Mouse (Mus musculus) neutrophil, adult 5-6 weeks (primary cell): ENCODE results near the gene Polr1c. TPM values are rescaled to one million over a fixed set of nuclear protein-coding genes. Genes with fewer than 3 reads are reported as not detected.
A peak's percentile ranks its signal among the peaks of the same experiment; 100 is the strongest.

Source experiments
- ATAC-seq: fragments of 151-379, 151-347 bp; 2 replicates; pipeline ENCODE4 v1.8.0; 2017; ENCODE audit warnings: mild to moderate bottlenecking, moderate TSS enrichment; ENCODE audit not compliant: insufficient number of reproducible peaks, poor library complexity, low FRiP score, severe bottlenecking; ENCODE audit errors: extremely low read depth
- total RNA-seq: library from RNA; stranded (forward); fragments of 200-1000 nt; gene quantifications from 2 replicates; pipeline ENCODE4 v1.2.3, GENCODE M21; 2017

The Polr1c gene
- 23.3 and 25.4 TPM in 2 replicates for total RNA-seq

DNA sequence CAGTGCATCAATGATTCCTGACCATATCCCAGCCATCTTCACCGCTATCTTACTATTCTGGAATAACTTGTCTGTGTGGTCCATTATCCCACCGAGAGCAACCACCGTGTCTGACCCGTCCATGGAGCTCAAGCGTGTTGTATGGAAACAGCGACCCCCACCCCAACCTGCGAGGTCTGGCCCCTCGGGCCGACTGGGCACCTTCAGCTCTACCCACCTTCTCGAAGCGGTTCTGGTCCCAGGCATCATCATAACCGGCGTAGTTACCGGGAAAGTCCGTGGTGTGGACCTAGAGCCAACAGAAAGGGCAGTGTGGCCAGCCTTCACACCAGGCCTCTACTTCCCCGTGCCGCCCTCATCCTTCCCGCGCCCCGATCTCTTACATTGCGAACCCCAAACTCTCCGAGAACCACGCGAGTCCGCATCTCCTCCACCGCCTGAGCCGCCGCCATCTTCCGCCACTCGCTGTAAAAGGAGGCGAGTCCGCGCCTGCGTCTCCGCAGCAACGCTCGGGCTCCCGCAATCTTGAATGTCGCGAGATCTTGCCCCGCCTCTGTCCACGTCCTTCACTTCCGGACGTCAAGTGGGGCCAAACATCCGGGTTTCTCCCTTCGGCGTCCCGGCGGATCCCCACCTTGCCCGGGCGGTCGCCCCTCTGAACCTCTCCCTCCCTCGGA lies at the start of gene Polr1c, which contains the start of gene Yipf3:
Gene Polr1c (minus strand): TSS at position 543 of the 677 bp plus-strand sequence.
Gene Yipf3 (plus strand): TSS at position 569 of the 677 bp plus-strand sequence.
- peak; percentile 87 for ATAC-seq

DNA sequence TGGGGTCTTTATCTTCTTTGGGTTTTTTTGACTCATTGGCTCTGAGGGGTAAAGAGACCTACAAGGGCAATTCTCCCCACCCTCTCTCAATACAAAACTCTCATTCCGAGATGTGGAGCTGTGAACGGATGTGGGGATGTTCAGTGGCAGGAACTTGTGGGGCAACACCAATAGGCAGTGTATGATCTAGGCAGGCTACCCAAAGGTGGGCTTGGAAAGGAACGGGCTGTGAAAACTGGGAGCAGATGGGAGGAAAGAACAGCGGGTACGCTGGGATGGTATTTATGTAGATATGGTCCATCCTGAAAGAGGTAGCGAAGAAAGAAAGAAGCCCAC lies 49.1 kb upstream of the Polr1c start:
- no peak for ATAC-seq

DNA sequence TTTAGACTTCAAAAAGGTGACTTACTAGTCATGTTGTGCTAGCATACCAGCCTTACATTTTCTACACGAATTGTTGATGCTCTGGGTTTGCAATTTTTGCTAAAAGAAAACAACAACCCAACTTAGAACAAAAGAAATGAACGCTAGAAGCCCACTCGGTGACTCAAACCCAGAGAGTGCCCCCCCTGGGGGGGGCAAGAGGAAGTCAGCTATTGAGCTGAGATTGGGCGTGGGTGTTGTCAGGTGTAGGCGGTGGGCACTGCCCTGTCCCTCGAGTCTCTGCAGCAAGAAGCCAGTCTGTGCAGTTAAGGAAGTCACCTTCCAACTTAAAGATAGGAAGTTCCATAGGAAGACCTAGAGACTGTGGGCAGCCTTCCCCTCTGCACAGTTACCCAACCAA lies 48.7 kb upstream of the Polr1c start:
- ATAC-seq, result no peak

DNA sequence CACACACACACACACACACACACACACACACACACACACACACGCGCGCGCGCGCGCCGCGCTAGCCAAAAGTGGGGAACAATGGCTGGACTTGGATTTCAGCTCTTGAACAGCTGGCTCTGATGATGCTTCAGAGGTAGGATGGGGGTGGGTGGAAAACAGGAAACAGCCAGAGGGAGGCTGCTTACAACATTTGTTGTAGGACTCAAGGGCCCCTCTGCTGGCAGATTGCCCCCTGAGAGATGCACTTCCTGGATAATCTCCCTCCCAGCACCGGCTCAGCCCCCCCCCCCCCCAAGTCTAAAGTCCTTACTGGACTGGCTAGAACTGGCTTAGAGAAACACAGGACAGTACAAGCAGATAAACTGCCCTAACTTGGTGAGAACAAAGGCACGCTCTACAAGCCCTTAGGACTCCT lies 39.8 kb upstream of the Polr1c start:
- ATAC-seq, result no peak

DNA sequence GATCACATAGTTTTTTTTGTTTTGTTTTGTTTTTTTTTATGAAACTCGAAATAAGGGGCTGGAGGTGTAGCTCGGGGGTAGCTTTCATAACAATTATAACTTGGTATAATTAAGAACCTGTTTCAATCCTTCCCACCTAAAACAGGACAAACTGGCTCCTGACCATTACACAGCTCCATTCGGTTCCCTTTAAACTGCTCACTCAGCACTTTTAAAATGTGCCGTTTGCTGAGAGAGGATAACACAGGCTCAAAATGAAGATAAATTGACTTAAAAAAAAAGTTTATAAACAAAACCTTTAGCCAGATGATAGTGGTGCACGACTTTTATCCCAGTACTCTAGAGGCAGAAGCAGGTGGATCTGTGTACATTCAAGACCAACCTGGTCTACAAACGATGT lies 37.6 kb upstream of the Polr1c start:
- no peak for ATAC-seq

DNA sequence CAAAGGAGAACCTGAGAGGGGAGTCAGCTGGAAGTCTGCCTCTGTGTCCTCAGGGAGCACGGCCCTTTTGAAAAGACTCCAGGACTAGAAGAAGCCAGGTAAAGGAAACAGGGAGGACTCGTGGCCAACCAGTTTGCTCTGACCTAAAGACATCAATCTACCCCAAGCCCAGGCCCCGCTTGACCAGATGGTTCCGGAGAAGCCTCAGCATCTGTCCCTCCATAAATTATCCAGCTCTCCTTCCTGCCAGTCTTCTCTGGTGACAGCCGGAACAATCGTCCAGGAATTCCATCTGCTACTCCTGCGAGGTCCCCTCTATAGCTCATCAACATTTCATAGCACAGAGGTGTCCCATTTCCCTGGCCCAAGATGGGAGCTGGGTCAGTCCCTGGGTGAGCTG lies 36.8 kb upstream of the Polr1c start:
- ATAC-seq, result no peak

DNA sequence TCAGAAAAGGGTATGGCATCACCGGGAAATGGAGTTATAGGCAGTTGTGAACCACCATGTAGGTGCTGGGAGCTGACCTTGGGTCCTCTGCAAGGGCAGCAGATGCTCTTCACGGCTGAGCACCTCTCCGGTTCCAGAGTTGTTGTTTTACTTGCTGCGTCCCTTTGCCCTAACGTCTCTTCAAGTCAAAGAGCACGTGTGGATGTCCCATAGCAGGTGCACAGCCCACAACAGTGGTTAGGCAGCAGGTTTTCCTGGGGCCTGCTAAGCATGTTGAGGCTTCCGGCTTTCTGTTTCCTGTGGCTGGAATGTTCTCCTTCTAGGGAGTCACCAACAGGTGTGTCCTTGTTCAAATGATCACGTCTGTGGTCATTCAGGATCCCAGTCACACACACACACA lies 36.1 kb upstream of the Polr1c start:
- ATAC-seq, result no peak

DNA sequence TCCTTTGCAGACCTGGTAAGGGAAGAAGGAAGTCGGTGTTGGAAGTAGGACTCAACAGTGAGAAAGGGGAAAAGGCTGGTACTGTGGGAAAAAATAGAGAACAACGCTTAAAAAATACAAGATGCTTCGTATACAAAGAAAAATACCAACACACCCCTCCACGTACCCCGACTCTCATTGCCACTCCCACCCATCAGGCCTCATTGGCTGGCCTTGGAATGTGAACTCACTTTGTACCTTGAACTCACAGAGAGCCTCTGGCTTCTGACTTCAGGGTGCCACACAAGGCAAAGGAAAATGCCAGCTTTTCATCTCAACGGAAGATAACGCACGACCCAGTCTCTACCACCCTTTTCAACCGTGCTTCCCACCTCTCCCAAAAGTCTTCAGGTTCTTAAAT lies 35.3 kb upstream of the Polr1c start:
- ATAC-seq, result no peak

DNA sequence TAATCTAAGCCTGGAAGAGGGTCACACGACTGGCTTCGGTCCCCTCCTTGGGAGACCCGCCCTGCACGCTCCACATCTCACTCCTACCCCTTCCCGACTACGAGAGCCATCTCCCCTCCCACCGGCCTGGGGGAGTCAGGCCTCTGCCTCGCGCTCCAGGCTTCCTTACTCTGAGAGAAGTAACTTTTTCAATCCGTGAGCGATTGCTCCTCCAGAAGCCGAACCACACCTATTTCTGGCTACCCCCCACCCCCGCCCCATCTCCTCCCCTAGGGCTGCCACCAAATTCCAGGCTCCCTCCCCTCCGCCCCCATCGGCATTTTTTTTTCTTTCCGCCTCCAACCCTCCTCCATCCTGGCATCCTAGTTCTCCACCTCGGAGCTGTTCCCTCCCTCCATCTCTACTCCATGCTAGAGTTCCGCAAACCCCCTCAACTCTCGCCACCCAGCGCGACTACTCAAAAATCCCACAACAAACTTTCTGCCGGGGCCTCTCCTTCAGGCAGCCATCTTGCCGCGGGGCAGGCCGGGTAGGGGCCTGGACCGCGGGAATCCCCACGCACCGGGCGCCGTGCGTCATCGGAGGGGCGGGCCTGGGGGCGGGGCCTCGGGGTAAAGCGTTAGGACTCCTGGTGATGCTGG lies 34.7 kb upstream of the Polr1c start, which contains the start of gene Tjap1:
Gene Tjap1 (minus strand): TSS at position 544 of the 641 bp plus-strand sequence.
- peak; percentile 78 for ATAC-seq

DNA sequence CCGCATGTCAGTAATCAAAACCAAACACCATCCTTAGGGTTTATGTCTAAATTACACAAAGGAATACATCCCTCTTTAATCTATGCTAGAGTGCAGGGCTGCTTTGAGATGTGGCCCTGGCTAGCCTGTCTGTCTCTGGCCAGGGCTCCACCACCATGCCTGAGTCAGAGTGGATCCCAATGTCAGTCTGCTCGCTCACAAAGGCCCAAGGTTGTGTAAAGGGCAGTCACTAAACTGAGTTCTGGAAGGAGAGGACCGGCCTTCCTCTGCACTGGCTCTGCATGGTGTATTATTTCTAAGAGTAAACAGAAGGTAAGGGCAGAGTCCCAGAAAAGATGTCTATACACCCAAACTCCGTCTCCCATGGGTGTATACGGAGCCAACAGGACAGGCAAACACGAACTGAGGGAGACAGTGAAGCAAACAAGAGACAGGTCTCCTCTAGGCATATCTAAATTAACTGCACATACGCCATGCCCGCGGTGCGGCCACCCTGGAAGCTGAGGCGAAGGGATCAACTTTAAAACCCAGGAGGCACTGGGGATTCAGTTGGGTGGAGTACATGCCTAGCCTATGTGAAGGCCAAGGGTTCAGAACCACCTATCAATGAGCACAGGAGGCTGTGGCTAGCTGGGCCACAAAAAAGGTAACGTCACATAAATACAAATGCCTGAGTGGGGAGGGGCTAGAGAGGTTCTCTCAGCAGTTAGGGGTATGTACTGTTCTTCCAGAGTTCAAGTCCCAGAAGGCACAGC lies 30.3 kb upstream of the Polr1c start:
- no peak for ATAC-seq

DNA sequence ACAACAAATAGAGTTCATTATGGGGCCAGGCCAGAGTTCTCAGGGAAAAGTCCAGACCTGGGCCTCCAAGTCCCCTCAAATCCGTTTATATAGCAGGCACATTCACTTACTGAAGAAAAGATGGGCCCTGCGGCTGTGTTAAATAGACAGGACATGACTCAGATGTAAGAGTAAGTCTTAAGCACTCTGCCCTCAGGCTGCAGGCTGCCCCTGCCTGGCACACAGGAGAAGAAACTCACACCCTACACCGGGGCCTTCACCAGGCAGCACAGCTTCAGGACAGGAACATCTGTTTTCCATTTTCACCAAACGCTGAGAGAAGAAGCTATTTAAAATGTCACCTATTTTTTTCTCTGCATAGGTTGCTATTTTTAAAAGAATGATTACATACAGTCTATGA lies 29.7 kb upstream of the Polr1c start:
- ATAC-seq, result no peak

DNA sequence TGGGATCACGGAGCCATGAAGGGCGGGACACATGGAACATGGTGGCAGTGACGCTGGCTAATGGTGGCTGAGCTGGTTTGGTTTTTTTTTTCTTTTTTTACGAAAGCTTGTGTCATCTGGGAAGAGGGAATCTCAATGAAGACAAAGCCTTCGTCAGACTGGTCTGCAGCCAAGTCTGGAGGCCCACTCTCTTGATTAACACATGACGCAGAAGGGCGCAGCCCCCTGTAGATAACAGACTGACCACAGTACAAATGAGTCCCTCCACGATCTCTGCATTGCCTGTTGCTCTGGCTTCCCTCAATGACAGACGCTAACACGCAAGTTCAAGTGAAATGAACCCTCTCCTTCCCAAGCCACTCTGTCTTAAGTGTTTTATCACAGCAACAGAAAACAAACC lies 27.7 kb upstream of the Polr1c start:
- ATAC-seq, result no peak

DNA sequence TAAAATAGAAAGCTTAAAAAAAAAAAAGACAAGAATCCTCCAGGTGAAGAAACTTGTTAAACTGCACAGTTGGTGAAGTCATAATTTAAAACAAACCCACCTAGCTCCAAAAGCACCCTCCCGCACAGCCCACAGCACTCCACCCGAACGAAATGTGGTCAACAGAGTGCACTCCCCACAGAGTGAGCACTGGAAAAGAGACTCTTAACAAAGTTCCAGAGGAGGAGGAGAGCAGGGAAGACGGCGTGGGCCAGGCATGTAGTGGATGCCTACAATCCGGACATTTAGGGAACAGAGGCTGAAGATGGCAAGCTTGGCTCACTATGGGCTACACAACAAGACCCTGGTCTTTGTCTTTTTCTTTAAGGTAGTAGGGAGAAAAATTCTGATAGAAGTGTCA lies 27.2 kb upstream of the Polr1c start:
- no peak for ATAC-seq

DNA sequence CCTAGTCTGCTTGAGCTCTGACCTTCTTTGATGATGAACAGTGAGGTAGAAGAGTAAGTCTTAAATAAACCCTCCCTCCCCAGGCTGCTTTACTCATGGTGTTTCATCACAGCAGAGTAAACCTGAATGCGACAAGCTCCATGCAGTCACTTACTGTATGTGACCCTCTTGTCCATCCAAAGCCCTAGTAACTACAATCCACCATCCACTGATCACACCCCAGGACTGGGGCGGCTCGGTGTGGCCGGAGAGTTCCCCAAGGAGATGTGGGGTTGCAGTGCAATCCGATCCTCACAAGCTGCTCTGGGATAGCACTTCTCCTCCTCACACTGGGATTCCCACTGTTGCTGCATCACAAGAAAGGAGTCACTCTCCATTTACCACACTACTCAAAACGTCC lies 26.6 kb upstream of the Polr1c start:
- no peak for ATAC-seq

DNA sequence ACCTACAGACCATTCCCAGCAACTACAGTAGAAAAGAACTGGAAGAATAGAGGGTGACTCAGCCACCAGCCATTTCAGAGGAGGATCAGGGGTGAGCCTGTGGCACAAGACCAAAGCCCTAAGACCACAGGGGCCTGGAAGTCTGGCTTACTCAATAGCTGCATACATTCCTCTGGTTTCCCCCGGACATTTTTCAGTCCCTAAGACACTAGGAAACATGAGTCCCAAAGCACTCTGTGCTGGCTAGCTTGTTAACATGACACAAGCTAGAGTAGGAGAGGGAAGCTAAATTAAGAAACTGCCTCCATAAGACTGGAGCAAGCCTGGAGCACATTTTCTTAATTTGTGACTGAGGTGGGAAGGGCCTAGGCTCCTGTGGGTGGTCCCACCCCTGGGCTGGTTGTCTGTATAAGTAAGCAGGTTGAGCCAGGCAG lies 26.0 kb upstream of the Polr1c start:
- ATAC-seq, result no peak

DNA sequence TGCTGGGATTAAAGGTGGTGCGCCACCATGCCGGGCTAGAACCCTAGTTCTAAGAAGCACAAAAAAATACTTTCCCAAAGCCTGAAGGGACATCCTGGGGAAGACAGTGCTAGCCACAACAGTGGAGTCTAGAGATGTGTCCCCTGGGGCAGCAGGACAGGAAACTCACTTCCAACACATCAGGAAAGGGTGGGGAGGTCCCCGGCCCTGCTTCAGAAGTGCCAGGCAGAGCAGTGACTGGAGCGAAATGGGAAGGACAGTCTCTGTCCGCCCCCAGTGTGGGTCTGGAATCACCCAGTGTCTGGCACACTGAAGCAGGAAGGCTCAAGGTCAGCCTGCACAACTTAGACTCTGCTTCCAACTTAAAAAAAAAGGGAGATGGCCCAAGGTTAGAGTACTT lies 24.8 kb upstream of the Polr1c start:
- no peak for ATAC-seq

DNA sequence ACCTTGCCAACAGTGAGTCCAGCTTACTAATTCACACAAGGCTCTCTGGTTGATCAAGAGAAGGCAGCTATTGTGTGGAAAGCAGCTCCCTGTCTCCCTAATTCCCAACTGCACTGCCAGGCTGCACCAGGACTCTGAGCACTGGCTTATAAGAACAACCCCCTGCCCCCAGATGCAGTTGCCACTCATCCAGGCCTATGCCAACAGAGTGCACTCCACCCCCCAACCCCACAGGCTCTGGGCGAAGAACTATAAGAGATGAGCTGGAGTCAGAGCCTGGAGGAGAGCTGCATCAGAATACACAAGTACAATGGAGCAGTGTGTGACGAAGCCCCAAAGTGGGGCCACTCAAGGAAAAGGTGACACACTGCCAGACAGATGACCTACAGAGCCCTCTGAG lies 24.2 kb upstream of the Polr1c start:
- no peak for ATAC-seq

DNA sequence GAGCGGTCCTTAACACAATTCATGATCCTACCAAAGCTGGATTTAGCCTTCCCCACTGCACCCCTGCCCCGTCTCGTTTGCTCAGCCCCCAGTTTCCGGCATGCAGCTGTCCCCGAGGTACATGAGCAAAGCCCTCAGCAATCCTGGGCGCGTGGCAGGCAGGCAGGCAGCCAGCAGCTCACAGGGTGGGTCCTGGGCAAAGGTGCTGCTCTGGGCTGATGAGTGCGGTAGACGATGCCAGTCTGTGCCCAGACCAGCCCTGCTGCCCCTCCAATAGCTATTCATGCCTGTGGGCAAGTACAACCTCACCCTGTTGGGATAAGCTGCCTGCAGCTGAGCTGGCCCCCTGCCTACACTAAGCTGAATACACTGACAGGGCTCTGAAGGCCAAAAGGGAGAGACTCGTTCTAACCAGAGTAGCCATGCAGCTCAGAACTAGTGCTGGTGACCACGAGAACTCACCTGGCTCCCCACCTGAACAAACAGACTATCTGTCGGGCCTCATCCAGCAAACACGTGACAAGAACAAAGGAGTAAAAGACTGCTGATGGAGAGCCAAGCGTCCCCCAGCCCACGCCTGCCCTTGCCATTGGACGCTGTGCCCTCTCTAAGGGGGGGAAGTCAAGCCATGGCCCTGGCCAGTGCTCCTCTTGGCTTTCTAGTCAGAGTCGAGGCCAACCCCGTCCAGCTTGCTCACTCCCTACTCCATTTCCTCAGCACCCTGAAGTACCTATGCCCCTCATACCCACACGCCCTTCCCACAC lies 22.1 kb upstream of the Polr1c start:
- ATAC-seq, result no peak

DNA sequence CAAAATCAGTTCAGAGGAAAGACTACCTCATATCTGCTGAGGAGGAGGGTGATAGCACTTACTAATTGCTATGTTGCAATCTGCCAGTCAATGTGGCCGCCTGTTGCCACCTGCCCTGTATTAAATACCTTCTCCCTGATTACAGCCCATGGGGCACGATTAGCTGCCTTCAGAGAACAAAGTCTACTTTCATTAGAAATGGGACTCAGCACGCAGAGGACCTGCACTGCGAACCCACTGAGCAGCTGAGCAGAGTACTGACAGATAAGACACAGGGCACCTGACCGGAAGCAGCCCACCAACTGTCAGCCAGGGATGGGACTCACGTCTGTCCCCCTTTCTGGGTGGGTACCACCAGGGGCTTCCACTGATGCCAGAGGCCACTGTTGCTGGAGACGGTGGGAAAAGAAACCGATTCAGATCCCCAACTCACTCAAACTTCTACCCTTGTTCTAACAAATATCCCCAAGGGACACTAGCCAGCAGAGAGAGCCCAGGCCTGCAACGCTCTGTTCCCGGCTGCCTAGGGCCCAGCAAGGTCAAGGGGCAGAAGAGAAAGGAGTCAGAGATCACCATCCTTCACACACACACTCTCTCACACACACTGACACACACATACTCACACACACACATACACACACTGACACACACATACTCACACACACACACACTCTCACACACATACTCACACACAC lies 20.3 kb upstream of the Polr1c start:
- no peak for ATAC-seq
